Mouse (Mus musculus): Measurements from ENCODE around the gene Adgrd1.

GRCm38 (mm10) chr5:129051910-129052309 lies 44.6 kb upstream of the Adgrd1 start:
- TF ChIP-seq ELF1 (IDR thresholded peaks at IDR 0.05; ENCODE audit: low read depth, low read length) (no peak), CTCF (conservative IDR thresholded peaks at IDR 0.05 in 1 of 2, IDR thresholded peaks at IDR 0.05 in 1 of 2; ENCODE audit: low read depth in 2 of 2, low read length in 2 of 2) (peak in 1 of 2 experiments; percentile 15; a peak in 1 of 4 replicates)
